Mouse (Mus musculus) small intestine, adult 2 months (tissue): Measurements from ENCODE around the gene Tmem127.

ENCODE experiments used
- CTCF ChIP-seq: fragments of 200-500 bp; IDR thresholded peaks from 2 replicates; pipeline ENCODE4 v1.5.1; 2012; ENCODE audit warnings: low read depth, mild to moderate bottlenecking, control low read depth, inconsistent platforms, low read length, moderate library complexity, mixed read lengths; ENCODE audit not compliant: insufficient replicate concordance, insufficient read length; ENCODE audit errors: extremely low read depth
- POLR2A ChIP-seq: fragments of 200-500 bp; IDR thresholded peaks from 2 replicates; pipeline ENCODE4 v1.6.1; 2012; ENCODE audit warnings: low read depth, mild to moderate bottlenecking, control low read depth, inconsistent platforms, low read length, moderate library complexity

- TF ChIP-seq CTCF (no peak), POLR2A (no peak)
Observed at GRCm38 (mm10) chr2:127310246-127310645, 62.5 kb downstream of the Tmem127 start.
